Mouse (Mus musculus): ENCODE results near the gene Sirt7.
"Not testable (repeated sequence)": the region's sequence is repeated elsewhere in the genome, so short reads cannot be mapped to it uniquely, and the experiment has no call there.

Sirt7 gene

GRCm38 (mm10) chr11:120588531-120588930 lies 36.5 kb downstream of the Sirt7 start:
- no peak for DNase-seq (ENCODE audit: low spot score in 2 of 2)

- no peak for DNase-seq (ENCODE audit: low spot score in 2 of 2)
Observed at GRCm38 (mm10) chr11:120583937-120584336, 41.1 kb downstream of the Sirt7 start.

GRCm38 (mm10) chr11:120582982-120583293 lies 42.1 kb downstream of the Sirt7 start:
- DNase-seq (ENCODE audit: low spot score in 2 of 2) = not testable (repeated sequence)

GRCm38 (mm10) chr11:120582268-120582981 lies 42.6 kb downstream of the Sirt7 start:
- DNase-seq (ENCODE audit: low spot score in 2 of 2) = peak; percentile 44 to 72

GRCm38 (mm10) chr11:120581490-120582267 lies 43.4 kb downstream of the Sirt7 start, which contains the start of gene Arhgdia:
Gene Arhgdia, minus strand, starts transcription at chr11:120581624.
- peak; percentile 87 to 89 for DNase-seq (ENCODE audit: low spot score in 2 of 2)

GRCm38 (mm10) chr11:120580871-120581331 lies 44.1 kb downstream of the Sirt7 start:
- peak; percentile 69 for DNase-seq (ENCODE audit: low spot score in 2 of 2)

GRCm38 (mm10) chr11:120580190-120580589 lies 44.9 kb downstream of the Sirt7 start:
- peak; percentile 47 to 66 for DNase-seq (ENCODE audit: low spot score in 2 of 2)

- DNase-seq (ENCODE audit: low spot score in 2 of 2) = peak; percentile 83 to 87
Observed at GRCm38 (mm10) chr11:120579316-120580107, 45.5 kb downstream of the Sirt7 start.

GRCm38 (mm10) chr11:120578694-120579243 lies 46.3 kb downstream of the Sirt7 start:
- DNase-seq (ENCODE audit: low spot score in 2 of 2) = peak in 1 of 2 experiments; percentile 32

GRCm38 (mm10) chr11:120578024-120578693 lies 46.9 kb downstream of the Sirt7 start:
- peak in 1 of 2 experiments; percentile 21 for DNase-seq (ENCODE audit: low spot score in 2 of 2)

GRCm38 (mm10) chr11:120577211-120578023 lies 47.6 kb downstream of the Sirt7 start:
- peak in 1 of 2 experiments; percentile 25 for DNase-seq (ENCODE audit: low spot score in 2 of 2)

- DNase-seq (ENCODE audit: low spot score in 2 of 2) = no peak
Observed at GRCm38 (mm10) chr11:120576365-120576981, 48.6 kb downstream of the Sirt7 start.

- DNase-seq (ENCODE audit: low spot score in 2 of 2) = no peak
Observed at GRCm38 (mm10) chr11:120575940-120576339, 49.1 kb downstream of the Sirt7 start.

- DNase-seq (ENCODE audit: low spot score in 2 of 2) = no peak
Observed at GRCm38 (mm10) chr11:120575046-120575445, 50.0 kb downstream of the Sirt7 start.

- no peak for DNase-seq (ENCODE audit: low spot score in 2 of 2)
Observed at GRCm38 (mm10) chr11:120574278-120574600, 50.8 kb downstream of the Sirt7 start.

GRCm38 (mm10) chr11:120573585-120574277 lies 51.3 kb downstream of the Sirt7 start:
- DNase-seq (ENCODE audit: low spot score in 2 of 2) = peak in 1 of 2 experiments; percentile 43

GRCm38 (mm10) chr11:120572752-120573584 lies 52.1 kb downstream of the Sirt7 start, which contains the start of gene P4hb:
Gene P4hb, minus strand, starts transcription at chr11:120573253.
- peak; percentile 98 to 99 for DNase-seq (ENCODE audit: low spot score in 2 of 2)

- DNase-seq (ENCODE audit: low spot score in 2 of 2) = no peak
Observed at GRCm38 (mm10) chr11:120572417-120572751, 52.7 kb downstream of the Sirt7 start.

All from spleen, postnatal 10 days (tissue).